Comparison of ENCODE assay signal across 15 mouse cellular contexts in genomic region chr3:103920094-103920493, GRCm38 (mm10).
"Had no signal": no experiment of that assay in that cellular context is flagged by ENCODE, and none has a peak within 500 bp of the region (broad histone marks: within the 10 kb centered on the region; RNA-seq: fewer than 3 reads in every experiment).

No protein-coding gene starts in this region.

- H3K27me3 ChIP-seq: limb, embryonic 12.5 days; midbrain, embryonic 13.5 days; neural tube, embryonic 15.5 days had no signal

- H3K4me3 ChIP-seq: limb, embryonic 12.5 days; midbrain, embryonic 13.5 days; neural tube, embryonic 15.5 days had no signal

- H3K4me2 ChIP-seq: limb, embryonic 12.5 days; midbrain, embryonic 13.5 days; neural tube, embryonic 15.5 days had no signal

- H3K9ac ChIP-seq: limb, embryonic 12.5 days; liver, embryonic 14.5 days; midbrain, embryonic 13.5 days; neural tube, embryonic 15.5 days had no signal

- ATAC-seq: lung, postnatal 0 days; midbrain, embryonic 13.5 days had no signal

- H3K9me3 ChIP-seq: limb, embryonic 12.5 days; midbrain, embryonic 13.5 days; neural tube, embryonic 15.5 days had no signal

- H3K27ac ChIP-seq: kidney, postnatal 0 days; limb, embryonic 12.5 days; liver, embryonic 14.5 days; midbrain, embryonic 13.5 days; neural tube, embryonic 15.5 days had no signal

- H3K36me3 ChIP-seq: neural tube, embryonic 15.5 days had no signal

- DNase-seq: kidney, adult 11 months; kidney, adult 9 months; kidney, postnatal 36 days; lung, adult 2 months; lung, postnatal 36 days; right cerebral cortex, adult 18-20 months; right cerebral cortex, postnatal 25 days; thymus, adult 18-20 months; thymus, postnatal 14 days had no signal
